ENCODE assay signal across 16 mouse cellular contexts in genomic region chr7:90164276-90164675, GRCm38 (mm10).
"Had no signal": no experiment of that assay in that cellular context is flagged by ENCODE, and none has a peak within 500 bp of the region (broad histone marks: within the 10 kb centered on the region; RNA-seq: fewer than 3 reads in every experiment).

No protein-coding gene starts in this region.

- H3K4me3 ChIP-seq: neural tube, embryonic 12.5 days; neural tube, embryonic 13.5 days; neural tube, embryonic 15.5 days; stomach, embryonic 15.5 days had no signal

- H3K4me2 ChIP-seq: neural tube, embryonic 12.5 days; neural tube, embryonic 13.5 days; neural tube, embryonic 15.5 days; stomach, embryonic 15.5 days had no signal

- H3K27me3 ChIP-seq: neural tube, embryonic 12.5 days; neural tube, embryonic 13.5 days; neural tube, embryonic 15.5 days; stomach, embryonic 15.5 days had no signal

- H3K4me1 ChIP-seq: neural tube, embryonic 12.5 days; neural tube, embryonic 13.5 days; neural tube, embryonic 15.5 days; stomach, embryonic 15.5 days had no signal

- H3K27ac ChIP-seq: neural tube, embryonic 12.5 days; neural tube, embryonic 13.5 days; neural tube, embryonic 15.5 days; stomach, embryonic 15.5 days had no signal

- DNase-seq: retina, postnatal 1 day; right cerebral cortex, adult 18-20 months; right cerebral cortex, postnatal 14 days; right cerebral cortex, postnatal 25 days; right cerebral cortex, postnatal 4 days; spleen, adult 18-20 months; thymus, adult 18-20 months; thymus, adult 2 months; thymus, postnatal 14 days; thymus, postnatal 25 days; thymus, postnatal 36 days; thymus, postnatal 4 days had no signal

- H3K9me3 ChIP-seq: neural tube, embryonic 12.5 days; neural tube, embryonic 15.5 days; stomach, embryonic 15.5 days had no signal

- H3K9ac ChIP-seq: neural tube, embryonic 12.5 days; neural tube, embryonic 13.5 days; neural tube, embryonic 15.5 days; stomach, embryonic 15.5 days had no signal
